Mouse (Mus musculus): Measurements from ENCODE around the gene Fbxo5. TPM values are rescaled to one million over a fixed set of nuclear protein-coding genes. Genes with fewer than 3 reads are reported as not detected.

The Fbxo5 gene
- total RNA-seq, 1 experiment: 60.7 TPM

- peaks cover 0 to 4% of the 10 kb centered on the region in 2 experiments; a peak in 3 of 4 replicates for H3K4me1 ChIP-seq (ENCODE audit: control insufficient read depth in 2 of 2, insufficient read depth in 2 of 2, low read length in 2 of 2, poor library complexity in 1 of 2)
- TF ChIP-seq CHD2 (IDR thresholded peaks at IDR 0.05; ENCODE audit: low read depth, low read length) (no peak), ZC3H11A (IDR thresholded peaks at IDR 0.05; ENCODE audit: borderline replicate concordance, low read depth, low read length) (no peak), ZNF384 (IDR thresholded peaks at IDR 0.05; ENCODE audit: low read depth, low read length) (no peak), MAFK (IDR thresholded peaks at IDR 0.05; ENCODE audit: insufficient read depth, low read depth, low read length) (no peak), HCFC1 (IDR thresholded peaks at IDR 0.05; ENCODE audit: borderline replicate concordance, insufficient read depth, low read length) (no peak)
- peaks cover 32% of the 10 kb centered on the region for H3K36me3 ChIP-seq (ENCODE audit: control insufficient read depth, insufficient read depth, low read length, poor library complexity, severe bottlenecking)
- DNase-seq (ENCODE audit: low read depth, low spot score): no peak
- no peaks in the 10 kb centered on the region for H3K9me3 ChIP-seq (ENCODE audit: control insufficient read depth, insufficient read depth, low read depth, low read length)
- in situ Hi-C loops (cut with MboI; ENCODE audit: low sequenced_read_pairs in 2 of 2, unreplicated experiment in 2 of 2): no loop called here
- H3K9ac ChIP-seq (ENCODE audit: insufficient read depth, low read depth, low read length, poor library complexity, severe bottlenecking): no peak overlapping the region
- peak overlapping the region in 1 of 2 experiments; percentile 2; a peak in 1 of 4 replicates for H3K4me3 ChIP-seq (ENCODE audit: insufficient read depth in 1 of 2, low read depth in 1 of 2, low read length in 2 of 2, poor library complexity in 1 of 2, severe bottlenecking in 1 of 2)
- H3K27ac ChIP-seq (ENCODE audit: insufficient read depth, low read depth, low read length, poor library complexity, severe bottlenecking): no peak overlapping the region
Observed at GRCm38 (mm10) chr10:5800490-5800889, 4.9 kb downstream of the Fbxo5 start.

DNA sequence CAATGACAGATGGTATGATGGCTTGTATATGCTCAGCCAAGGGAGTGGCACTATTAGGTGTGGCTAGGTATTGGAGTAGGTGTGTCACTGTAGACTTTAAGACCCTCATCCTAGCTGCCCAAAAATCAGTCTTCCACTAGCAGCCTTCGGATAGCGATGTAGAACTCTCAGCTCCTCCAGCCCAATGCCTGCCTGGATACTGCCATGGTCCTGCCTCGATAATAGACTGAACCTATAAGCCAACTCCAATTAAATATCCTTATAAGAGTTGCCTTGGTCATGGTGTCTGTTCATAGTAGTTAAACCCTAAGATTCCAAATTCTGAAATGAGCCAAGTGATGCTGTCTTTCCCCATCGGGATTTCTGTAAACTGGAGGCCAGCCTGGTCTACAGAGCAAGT lies 7.3 kb downstream of the Fbxo5 start:
- no peak for TF ChIP-seq CHD2 (IDR thresholded peaks at IDR 0.05; ENCODE audit: low read depth, low read length)
- no peak for TF ChIP-seq ZC3H11A (IDR thresholded peaks at IDR 0.05; ENCODE audit: borderline replicate concordance, low read depth, low read length)
- TF ChIP-seq ZNF384 (IDR thresholded peaks at IDR 0.05; ENCODE audit: low read depth, low read length): no peak
- no peak for TF ChIP-seq HCFC1 (IDR thresholded peaks at IDR 0.05; ENCODE audit: borderline replicate concordance, insufficient read depth, low read length)
- TF ChIP-seq MAFK (IDR thresholded peaks at IDR 0.05; ENCODE audit: insufficient read depth, low read depth, low read length): no peak
- in situ Hi-C loops (cut with MboI; ENCODE audit: low sequenced_read_pairs in 2 of 2, unreplicated experiment in 2 of 2): loop anchor here in 1 of 2 experiments (10.0 to 25.0 kb wide), 2 partner anchors 203 to 311 kb away; partner anchors contain the start of gene Myct1

GRCm38 (mm10) chr10:5790657-5791056 lies 14.7 kb downstream of the Fbxo5 start:
- no peak overlapping the region for H3K9ac ChIP-seq (ENCODE audit: insufficient read depth, low read depth, low read length, poor library complexity, severe bottlenecking)
- H3K9me3 ChIP-seq (ENCODE audit: control insufficient read depth, insufficient read depth, low read depth, low read length): no peaks in the 10 kb centered on the region
- in situ Hi-C loops (cut with MboI; ENCODE audit: low sequenced_read_pairs in 2 of 2, unreplicated experiment in 2 of 2): loop anchor here in 1 of 2 experiments (10.0 to 25.0 kb wide), 2 partner anchors 196 to 303 kb away; partner anchors contain the start of gene Myct1
- no peaks in the 10 kb centered on the region for H3K36me3 ChIP-seq (ENCODE audit: control insufficient read depth, insufficient read depth, low read length, poor library complexity, severe bottlenecking)
- no peak for DNase-seq (ENCODE audit: low read depth, low spot score)
- no peaks in the 10 kb centered on the region for H3K4me1 ChIP-seq (ENCODE audit: control insufficient read depth in 2 of 2, insufficient read depth in 2 of 2, low read length in 2 of 2, poor library complexity in 1 of 2)
- no peak overlapping the region for H3K27ac ChIP-seq (ENCODE audit: insufficient read depth, low read depth, low read length, poor library complexity, severe bottlenecking)
- TF ChIP-seq MAFK (IDR thresholded peaks at IDR 0.05; ENCODE audit: insufficient read depth, low read depth, low read length) (no peak), ZC3H11A (IDR thresholded peaks at IDR 0.05; ENCODE audit: borderline replicate concordance, low read depth, low read length) (peak; percentile 44; the same call in 1 of the 2 replicates), ZNF384 (IDR thresholded peaks at IDR 0.05; ENCODE audit: low read depth, low read length) (no peak)
- no peak overlapping the region for H3K4me3 ChIP-seq (ENCODE audit: insufficient read depth in 1 of 2, low read depth in 1 of 2, low read length in 2 of 2, poor library complexity in 1 of 2, severe bottlenecking in 1 of 2)

More for the DNA sequence above, 7.3 kb downstream of the Fbxo5 start:
- no peaks in the 10 kb centered on the region for H3K9me3 ChIP-seq (ENCODE audit: control insufficient read depth, insufficient read depth, low read depth, low read length)
- no peak overlapping the region for H3K4me3 ChIP-seq (ENCODE audit: insufficient read depth in 1 of 2, low read depth in 1 of 2, low read length in 2 of 2, poor library complexity in 1 of 2, severe bottlenecking in 1 of 2)
- no peak overlapping the region for H3K27ac ChIP-seq (ENCODE audit: insufficient read depth, low read depth, low read length, poor library complexity, severe bottlenecking)
- DNase-seq (ENCODE audit: low read depth, low spot score): no peak
- H3K36me3 ChIP-seq (ENCODE audit: control insufficient read depth, insufficient read depth, low read length, poor library complexity, severe bottlenecking): peaks cover 32% of the 10 kb centered on the region
- H3K4me1 ChIP-seq (ENCODE audit: control insufficient read depth in 2 of 2, insufficient read depth in 2 of 2, low read length in 2 of 2, poor library complexity in 1 of 2): peaks cover 0 to 4% of the 10 kb centered on the region in 2 experiments; a peak in 3 of 4 replicates
- no peak overlapping the region for H3K9ac ChIP-seq (ENCODE audit: insufficient read depth, low read depth, low read length, poor library complexity, severe bottlenecking)

DNA sequence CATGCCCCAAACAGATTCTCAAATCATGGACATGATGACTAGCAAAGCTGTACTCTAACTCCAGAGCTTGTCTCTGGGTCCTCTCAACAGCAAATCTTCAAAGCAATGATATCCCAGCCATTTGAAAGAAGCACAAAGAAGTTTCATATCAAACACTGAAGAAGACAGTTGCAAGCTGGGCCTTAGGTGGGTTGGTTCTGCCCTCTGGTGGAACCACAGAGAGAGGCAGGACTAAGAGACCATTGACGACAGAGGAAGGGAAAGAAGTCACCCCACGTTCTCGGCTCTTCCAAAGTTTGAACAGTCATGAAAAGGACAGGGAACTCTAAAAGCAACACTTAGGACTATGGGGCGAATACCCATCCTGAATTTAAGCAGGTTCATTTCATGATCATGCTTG lies 18.5 kb downstream of the Fbxo5 start:
- H3K9ac ChIP-seq (ENCODE audit: insufficient read depth, low read depth, low read length, poor library complexity, severe bottlenecking): no peak overlapping the region
- DNase-seq (ENCODE audit: low read depth, low spot score): no peak
- no peaks in the 10 kb centered on the region for H3K4me1 ChIP-seq (ENCODE audit: control insufficient read depth in 2 of 2, insufficient read depth in 2 of 2, low read length in 2 of 2, poor library complexity in 1 of 2)
- TF ChIP-seq ZC3H11A (IDR thresholded peaks at IDR 0.05; ENCODE audit: borderline replicate concordance, low read depth, low read length): peak; percentile 93
- no peak for TF ChIP-seq ZNF384 (IDR thresholded peaks at IDR 0.05; ENCODE audit: low read depth, low read length)
- no peak for TF ChIP-seq CHD2 (IDR thresholded peaks at IDR 0.05; ENCODE audit: low read depth, low read length)
- no peak overlapping the region for H3K27ac ChIP-seq (ENCODE audit: insufficient read depth, low read depth, low read length, poor library complexity, severe bottlenecking)
- H3K9me3 ChIP-seq (ENCODE audit: control insufficient read depth, insufficient read depth, low read depth, low read length): no peaks in the 10 kb centered on the region
- no peak overlapping the region for H3K4me3 ChIP-seq (ENCODE audit: insufficient read depth in 1 of 2, low read depth in 1 of 2, low read length in 2 of 2, poor library complexity in 1 of 2, severe bottlenecking in 1 of 2)
- in situ Hi-C loops (cut with MboI; ENCODE audit: low sequenced_read_pairs in 2 of 2, unreplicated experiment in 2 of 2): loop anchor here (5.0 to 25.0 kb wide), 2 partner anchors 190 to 300 kb away; no protein-coding TSS in a partner anchor
- no peaks in the 10 kb centered on the region for H3K36me3 ChIP-seq (ENCODE audit: control insufficient read depth, insufficient read depth, low read length, poor library complexity, severe bottlenecking)

Other genes starting within 250 kb of the Fbxo5 start
- gene Myct1, start 211.8 kb downstream of the Fbxo5 start, total RNA-seq (2012; rRNA removed): not detected in 2 replicates
- gene Vip, start 166.4 kb downstream of the Fbxo5 start, total RNA-seq (2012; rRNA removed): not detected in 2 replicates
- 6.8 and 7.0 TPM in 2 replicates for gene Mtrf1l, start 18.3 kb upstream of the Fbxo5 start, total RNA-seq (2012; rRNA removed)
- 0.42 and 0.85 TPM in 2 replicates for gene Rgs17, start 116.8 kb upstream of the Fbxo5 start, total RNA-seq (2012; rRNA removed)